Mouse (Mus musculus) heart, adult 2 months (tissue): ENCODE data around the gene BC107364.

Experiments used
- EP300 ChIP-seq: fragments of 200-500 bp; IDR thresholded peaks from 2 replicates; pipeline ENCODE4 v1.6.1; 2011; ENCODE audit warnings: low read depth, low read length, control low read depth; ENCODE audit not compliant: insufficient read depth
- POLR2A ChIP-seq: fragments of 200-500 bp; IDR thresholded peaks from 2 replicates; pipeline ENCODE4 v1.6.1; 2011; ENCODE audit warnings: mild to moderate bottlenecking, low read depth, low read length, control low read depth; ENCODE audit not compliant: insufficient read depth

DNA sequence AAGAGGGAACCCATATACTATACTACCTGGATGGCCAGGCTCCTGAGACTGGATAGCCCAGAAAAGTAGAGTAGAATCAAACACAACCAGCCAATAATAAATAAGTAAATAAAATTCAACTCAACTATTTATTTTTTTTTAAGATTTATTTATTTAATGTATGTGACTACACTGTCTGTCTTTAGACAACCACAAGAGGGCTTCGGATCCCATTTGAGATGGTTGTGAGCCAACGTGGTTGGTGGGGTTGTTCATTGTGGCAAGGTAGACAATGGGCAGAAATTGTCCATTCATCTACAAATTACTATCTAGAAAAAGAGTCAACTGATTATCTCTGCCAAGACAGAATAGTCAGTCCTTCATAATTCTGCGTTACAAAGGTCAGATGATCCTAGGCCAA, 40.3 kb downstream of the BC107364 start:
- TF ChIP-seq EP300 (no peak), POLR2A (no peak)
